Mouse (Mus musculus) stomach, embryonic 16.5 days (tissue): ENCODE measurements around the gene Hba-a1. TPM values are rescaled to one million over a fixed set of nuclear protein-coding genes. Genes with fewer than 3 reads are reported as not detected.
"Not testable (repeated sequence)": the region's sequence is repeated elsewhere in the genome, so short reads cannot be mapped to it uniquely, and the experiment has no call there.

Experiments used
- ATAC-seq: fragments of 200-750 bp; cut with Nextera tagmentation; 2 replicates; pipeline ENCODE4 v1.8.0; 2017; ENCODE audit warnings: moderate number of reproducible peaks, moderate TSS enrichment; ENCODE audit not compliant: insufficient read depth, low FRiP score
- H3K27ac ChIP-seq: fragments of 300-500 bp; sonication (generic); 2 replicates; pipeline ENCODE4 v1.5.1; 2014; ENCODE audit warnings: low read length
- H3K27me3 ChIP-seq: fragments of 300-500 bp; sonication (generic); 2 replicates; pipeline ENCODE4 v1.6.1; 2014; ENCODE audit warnings: low read length, control low read depth, mixed read lengths; ENCODE audit not compliant: control insufficient read depth, insufficient read depth
- H3K36me3 ChIP-seq: fragments of 300-500 bp; sonication (generic); 2 replicates; pipeline ENCODE4 v1.6.1; 2014; ENCODE audit warnings: low read length; ENCODE audit not compliant: control insufficient read depth, insufficient read depth
- H3K4me1 ChIP-seq: fragments of 300-500 bp; sonication (generic); 2 replicates; pipeline ENCODE4 v1.6.1; 2014; ENCODE audit warnings: low read length, control low read depth, mixed read lengths; ENCODE audit not compliant: control insufficient read depth, insufficient read depth
- H3K4me2 ChIP-seq: fragments of 300-500 bp; sonication (generic); 2 replicates; pipeline ENCODE4 v1.6.1; 2014; ENCODE audit warnings: low read depth, low read length, mixed read lengths
- H3K4me3 ChIP-seq: fragments of 300-500 bp; sonication (generic); replicated peaks from 2 replicates; pipeline ENCODE4 v1.5.1; 2014; ENCODE audit warnings: mild to moderate bottlenecking, low read length
- H3K9ac ChIP-seq: fragments of 300-500 bp; sonication (generic); 2 replicates; pipeline ENCODE4 v1.6.1; 2014; ENCODE audit warnings: low read length
- H3K9me3 ChIP-seq: fragments of 300-500 bp; sonication (generic); replicated peaks from 2 replicates; pipeline ENCODE4 v1.6.1; 2016; ENCODE audit warnings: low read length, control low read depth; ENCODE audit not compliant: control insufficient read depth
- WGBS: fragments of 180-500 bp; shearing (Covaris S2); extraction: QIAGEN DNeasy Blood & Tissue Kit; methylation state at CpG from one replicate; pipeline ENCODE4 v1.1.7; 2014; 5-methylcytosine and 5-hydroxymethylcytosine counted together
- polyA plus RNA-seq: library from polyadenylated mRNA; unstranded; fragments of >200 nt; fragmentation: Nextera tagmentation; extraction: Ambion mirVana; gene quantifications from 2 replicates; pipeline ENCODE4 v1.2.1, GENCODE M21; 2015

The Hba-a1 gene
- polyA plus RNA-seq, 1 experiment from 2014 or later = 5,672 TPM

GRCm38 (mm10) chr11:32285031-32285775 lies 1.9 kb downstream of the Hba-a1 start:
- H3K36me3 ChIP-seq = no peaks in the 10 kb centered on the region
- WGBS = 75% methylated on average over 7 of the region's 7 CpGs
- no peak overlapping the region for H3K4me3 ChIP-seq
- H3K4me1 ChIP-seq = no peaks in the 10 kb centered on the region
- no peak overlapping the region for H3K9ac ChIP-seq
- H3K4me2 ChIP-seq = no peak overlapping the region
- no peak overlapping the region for H3K27ac ChIP-seq
- 0 out of 2 replicates have a peak, but pooled peaks cover 4% of the 10 kb centered on the region for H3K27me3 ChIP-seq
- H3K9me3 ChIP-seq = no peaks in the 10 kb centered on the region
- peak; percentile 45 for ATAC-seq

- ATAC-seq, H3K27me3 ChIP-seq, H3K27ac ChIP-seq, H3K4me2 ChIP-seq, H3K4me3 ChIP-seq, H3K9ac ChIP-seq, H3K4me1 ChIP-seq, H3K9me3 ChIP-seq, H3K36me3 ChIP-seq: not testable (repeated sequence)
Measured at GRCm38 (mm10) chr11:32285887-32286286, 2.6 kb downstream of the Hba-a1 start.

DNA sequence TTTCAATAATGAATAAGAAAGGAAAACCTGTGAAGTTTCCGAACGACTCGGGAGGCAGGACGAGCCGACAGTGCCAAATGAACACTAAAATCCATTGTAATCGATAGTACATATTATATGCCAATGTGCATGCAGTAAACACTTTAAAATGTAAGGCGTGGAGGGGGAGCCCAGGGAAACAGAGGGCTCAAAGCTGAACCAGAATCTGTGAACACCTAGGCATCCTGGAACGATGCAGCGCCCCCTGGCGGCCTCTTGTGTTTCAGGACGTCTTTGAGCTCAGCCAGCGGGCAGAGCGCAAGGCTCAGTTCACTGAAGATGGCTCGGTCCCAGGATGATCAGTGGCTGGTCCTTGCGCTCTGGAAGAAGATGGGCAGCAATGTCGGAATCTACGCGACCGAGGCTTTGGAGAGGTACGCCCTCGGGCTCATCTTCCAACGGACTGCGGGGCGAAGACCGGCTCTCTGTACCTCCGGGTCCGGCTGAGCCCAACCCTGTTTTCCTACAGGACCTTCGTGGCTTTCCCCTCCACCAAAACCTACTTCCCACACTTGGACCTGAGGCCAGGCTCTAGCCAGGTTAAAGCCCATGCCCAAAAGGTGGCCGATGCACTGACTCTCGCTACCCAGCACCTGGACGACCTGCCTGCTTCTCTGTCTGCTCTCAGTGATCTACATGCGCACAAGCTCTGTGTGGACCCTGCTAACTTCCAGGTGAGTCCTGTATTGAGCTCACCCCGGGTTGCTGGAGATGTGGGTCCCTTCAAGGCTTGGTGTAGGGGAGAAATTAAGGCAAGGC lies 3.6 kb downstream of the Hba-a1 start, which contains the start of gene Hbq1b:
TSS of gene Hbq1b (plus strand) at position 271 of the 798 bp plus-strand sequence.
- peak; percentile 41; the same call in 1 of the 2 replicates for ATAC-seq
- H3K9ac ChIP-seq, H3K36me3 ChIP-seq, H3K27me3 ChIP-seq, H3K27ac ChIP-seq, H3K9me3 ChIP-seq, H3K4me1 ChIP-seq: not testable (repeated sequence)
- H3K4me2 ChIP-seq = peak within 1 kb of the TSS; percentile 50
- 18% methylated on average over 30 of the region's 33 CpGs for WGBS
- H3K4me3 ChIP-seq = peak within 1 kb of the TSS; percentile 30

DNA sequence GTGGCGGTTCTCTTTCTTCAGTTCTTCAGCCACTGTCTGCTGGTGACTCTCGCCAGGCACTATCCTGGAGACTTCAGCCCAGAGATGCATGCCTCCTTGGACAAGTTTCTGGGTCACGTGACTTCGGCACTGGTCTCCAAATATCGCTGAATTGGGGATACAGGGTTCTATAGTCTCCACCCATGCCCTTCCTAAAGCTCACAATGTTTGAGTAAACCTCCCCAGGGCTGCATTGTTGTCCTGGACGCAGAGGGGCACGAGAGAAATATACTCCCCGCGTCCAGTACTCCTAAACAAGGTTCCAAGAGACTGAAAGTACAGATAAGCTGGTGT lies 4.1 kb downstream of the Hba-a1 start:
- H3K27ac ChIP-seq = no peak overlapping the region
- H3K4me1 ChIP-seq = no peaks in the 10 kb centered on the region
- H3K9me3 ChIP-seq = no peaks in the 10 kb centered on the region
- H3K36me3 ChIP-seq = no peaks in the 10 kb centered on the region
- H3K27me3 ChIP-seq = 0 out of 2 replicates have a peak, but pooled peaks cover 4% of the 10 kb centered on the region
- H3K4me3 ChIP-seq = no peak overlapping the region
- no peak overlapping the region for H3K9ac ChIP-seq
- no peak for ATAC-seq
- WGBS = 63% methylated on average over 9 of the region's 9 CpGs
- H3K4me2 ChIP-seq = no peak overlapping the region

- H3K36me3 ChIP-seq, H3K4me3 ChIP-seq, H3K9ac ChIP-seq, H3K27ac ChIP-seq, ATAC-seq, H3K9me3 ChIP-seq, H3K4me2 ChIP-seq, H3K27me3 ChIP-seq, H3K4me1 ChIP-seq: not testable (repeated sequence)
- WGBS = 82% methylated on average over 4 of the region's 4 CpGs
Measured at GRCm38 (mm10) chr11:32292819-32293218, 9.5 kb downstream of the Hba-a1 start.

DNA sequence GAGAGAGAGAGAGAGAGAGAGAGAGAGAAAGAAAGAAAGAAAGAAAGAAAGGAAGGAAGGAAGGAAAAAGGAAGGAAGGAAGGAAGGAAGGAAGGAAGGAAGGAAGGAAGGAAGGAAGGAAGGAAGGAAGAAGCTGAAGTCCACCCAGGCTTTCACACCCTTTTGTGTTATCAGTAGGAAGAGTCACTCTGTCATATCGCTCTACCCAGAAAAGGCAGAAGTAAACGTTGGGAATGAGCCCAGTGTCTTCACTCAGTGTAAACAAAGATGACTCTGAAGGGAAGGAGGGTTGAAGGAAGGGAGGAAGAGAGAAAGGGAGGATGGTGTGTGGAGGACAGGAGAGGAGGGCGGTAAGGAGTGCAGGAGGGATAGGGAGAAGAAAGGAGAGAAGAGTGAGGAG lies 10.2 kb downstream of the Hba-a1 start:
- not testable (repeated sequence) for H3K9ac ChIP-seq, H3K36me3 ChIP-seq, H3K4me2 ChIP-seq, H3K27me3 ChIP-seq, H3K4me3 ChIP-seq, H3K27ac ChIP-seq, H3K9me3 ChIP-seq, ATAC-seq, H3K4me1 ChIP-seq
- WGBS = 40% methylated on average over 3 of the region's 3 CpGs

- not testable (repeated sequence) for H3K4me1 ChIP-seq, H3K4me2 ChIP-seq, H3K27me3 ChIP-seq, H3K27ac ChIP-seq, H3K36me3 ChIP-seq, H3K4me3 ChIP-seq, H3K9me3 ChIP-seq, H3K9ac ChIP-seq
- no CpG with 5 or more reads among the region's 4 CpGs for WGBS
- peak; percentile 67 for ATAC-seq
Measured at GRCm38 (mm10) chr11:32296203-32296602, 12.9 kb downstream of the Hba-a1 start, which contains the start of gene Hba-a2. TSS of gene Hba-a2 (plus strand) at chr11:32296489.

GRCm38 (mm10) chr11:32297417-32297816 lies 14.1 kb downstream of the Hba-a1 start:
- H3K4me1 ChIP-seq, H3K27me3 ChIP-seq, H3K4me3 ChIP-seq, H3K4me2 ChIP-seq, H3K9me3 ChIP-seq, H3K27ac ChIP-seq, H3K36me3 ChIP-seq, ATAC-seq, H3K9ac ChIP-seq: not testable (repeated sequence)
- 27% methylated on average over 2 of the region's 2 CpGs for WGBS

DNA sequence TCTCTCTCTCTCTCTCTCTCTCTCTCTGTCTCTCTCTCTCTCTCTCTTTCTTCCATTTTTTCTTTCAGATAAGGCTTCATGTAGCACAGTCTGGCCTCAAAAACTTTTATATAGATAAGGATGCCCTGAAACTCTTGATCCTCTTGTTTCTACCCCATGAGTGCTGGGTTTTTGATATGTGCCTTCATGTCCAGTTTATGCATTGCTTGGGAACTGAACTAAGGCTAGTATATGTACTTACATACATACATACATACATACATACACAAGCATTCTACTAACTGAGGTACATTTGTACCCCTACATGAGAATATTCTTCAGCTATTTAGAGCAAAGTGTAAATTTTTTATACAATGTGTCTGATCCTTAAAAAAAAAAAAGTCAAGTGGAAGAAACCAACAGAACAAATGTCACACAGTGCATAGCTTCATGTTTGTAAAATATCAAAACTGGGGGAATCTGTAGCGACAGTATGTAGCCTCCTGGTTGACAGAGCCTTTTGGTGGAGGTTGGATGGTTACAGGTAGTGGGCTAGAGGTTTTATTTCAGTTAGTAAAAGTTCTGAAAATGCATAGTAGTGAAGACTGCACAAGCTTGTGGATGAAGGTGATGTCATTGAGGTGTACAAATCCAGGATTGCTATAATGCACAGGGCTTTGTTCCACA lies 14.7 kb downstream of the Hba-a1 start:
- ATAC-seq = no peak
- WGBS = 88% methylated on average over 1 of the region's 1 CpGs

More for the DNA sequence above, 14.7 kb downstream of the Hba-a1 start:
- Histone ChIP-seq H3K27ac (no peak overlapping the region), H3K9me3 (no peaks in the 10 kb centered on the region), H3K4me1 (no peaks in the 10 kb centered on the region), H3K9ac (no peak overlapping the region), H3K4me2 (no peak overlapping the region), H3K4me3 (no peak overlapping the region), H3K27me3 (0 out of 2 replicates have a peak, but pooled peaks cover 4% of the 10 kb centered on the region), H3K36me3 (no peaks in the 10 kb centered on the region)
